Mouse (Mus musculus): ENCODE measurements around the gene Hras.

Gene Hras

DNA sequence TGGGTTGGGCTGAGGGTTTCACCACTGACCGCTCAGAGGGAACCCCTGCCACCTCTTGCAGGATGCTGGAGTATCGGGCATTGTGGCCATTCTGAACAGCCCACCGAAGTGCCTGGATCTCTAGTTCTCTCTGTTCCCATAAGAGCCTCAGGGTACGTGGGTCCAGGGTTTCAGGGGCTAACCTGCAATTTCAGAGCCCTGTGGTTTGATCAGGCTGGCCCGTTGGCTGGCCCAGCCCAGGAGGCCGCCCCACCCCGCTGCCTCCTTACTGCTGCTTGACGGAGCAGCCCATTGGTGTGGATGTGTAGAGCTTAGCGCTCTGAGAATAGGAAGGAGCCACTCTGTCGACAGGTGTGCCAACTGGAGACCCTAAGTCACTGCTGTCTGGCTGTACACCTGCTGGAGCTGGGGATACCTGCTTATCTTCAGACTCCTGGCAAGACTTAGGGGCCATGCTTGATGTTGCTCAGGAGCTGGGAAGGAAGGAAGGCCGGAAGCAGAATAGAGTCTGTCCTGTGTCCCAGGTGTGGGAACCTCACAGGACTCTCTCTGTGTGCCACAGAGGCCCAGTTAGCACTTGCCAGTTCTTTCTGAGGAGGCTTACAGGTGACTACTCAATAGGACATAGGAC lies 19.9 kb upstream of the Hras start, which contains the start of gene Lmntd2:
Lmntd2 (minus strand) TSS at position 476 of the 631 bp plus-strand sequence.
- DNase-seq (ENCODE audit: low spot score) = no peak

DNA sequence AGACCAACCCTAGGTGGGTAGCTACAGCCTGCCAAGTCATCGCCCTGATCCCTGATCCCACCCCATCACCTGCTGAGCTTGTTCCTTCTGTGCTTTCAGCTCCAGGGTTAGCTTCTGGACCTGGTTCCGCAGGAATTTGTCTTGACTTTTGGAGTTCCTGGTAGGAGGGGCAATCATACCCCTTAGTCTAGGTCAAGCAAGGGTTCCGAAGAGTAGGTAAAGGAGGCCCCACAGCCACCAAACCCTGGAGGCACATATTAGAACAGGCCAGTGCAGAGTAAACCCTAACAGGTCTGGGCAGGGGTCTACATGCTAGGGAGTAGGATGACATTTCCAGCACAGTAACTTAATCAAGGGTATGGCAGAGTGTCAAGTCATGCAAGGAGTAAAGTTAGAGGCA lies 19.3 kb upstream of the Hras start:
- no peak for DNase-seq (ENCODE audit: low spot score)

DNA sequence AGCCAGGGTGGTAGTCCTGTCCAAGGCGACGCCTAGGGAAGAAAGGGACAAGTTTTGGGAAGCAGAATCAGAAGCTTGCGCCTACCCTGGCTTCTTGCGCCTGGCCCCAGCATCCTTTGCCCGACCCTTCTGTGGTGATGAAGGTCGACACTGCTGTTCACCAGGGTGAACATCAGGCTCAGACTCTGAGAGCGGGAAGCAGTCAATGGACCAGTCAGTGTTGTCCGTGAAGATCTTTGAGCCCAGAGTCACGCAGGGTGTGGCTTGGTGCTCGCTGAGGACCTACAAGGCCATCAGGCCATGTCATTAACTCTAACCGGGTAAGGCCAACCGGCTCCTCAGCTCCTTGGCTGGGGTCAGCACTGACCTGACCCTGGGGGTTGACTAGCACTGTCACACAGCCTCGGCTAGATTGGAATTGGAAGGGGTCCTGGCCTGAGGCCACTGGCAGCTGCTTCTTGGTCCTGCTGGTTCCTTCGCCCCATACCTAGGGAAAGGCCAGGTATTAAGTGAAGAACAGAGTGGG lies 16.9 kb upstream of the Hras start:
- DNase-seq (ENCODE audit: low spot score) = no peak

DNA sequence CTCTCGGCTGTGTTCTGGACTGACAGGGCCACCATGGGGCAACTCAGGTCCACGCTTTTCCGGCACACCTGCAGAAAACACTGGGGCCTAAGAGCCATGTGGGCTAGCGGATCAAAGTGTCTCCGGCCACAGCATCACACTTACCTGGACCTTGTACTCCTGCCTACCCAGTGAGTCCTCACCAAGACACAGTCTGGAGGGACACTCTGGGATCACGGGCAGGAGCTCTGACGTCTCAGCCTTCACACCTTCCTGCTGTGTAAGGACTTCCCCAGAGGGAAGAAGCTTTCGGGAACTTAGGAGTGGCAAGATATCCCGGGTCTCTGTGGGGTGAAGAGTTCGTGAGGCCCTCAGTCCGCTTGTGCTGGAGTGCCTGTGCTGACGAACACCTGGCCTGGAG lies 16.3 kb upstream of the Hras start:
- no peak for DNase-seq (ENCODE audit: low spot score)

DNA sequence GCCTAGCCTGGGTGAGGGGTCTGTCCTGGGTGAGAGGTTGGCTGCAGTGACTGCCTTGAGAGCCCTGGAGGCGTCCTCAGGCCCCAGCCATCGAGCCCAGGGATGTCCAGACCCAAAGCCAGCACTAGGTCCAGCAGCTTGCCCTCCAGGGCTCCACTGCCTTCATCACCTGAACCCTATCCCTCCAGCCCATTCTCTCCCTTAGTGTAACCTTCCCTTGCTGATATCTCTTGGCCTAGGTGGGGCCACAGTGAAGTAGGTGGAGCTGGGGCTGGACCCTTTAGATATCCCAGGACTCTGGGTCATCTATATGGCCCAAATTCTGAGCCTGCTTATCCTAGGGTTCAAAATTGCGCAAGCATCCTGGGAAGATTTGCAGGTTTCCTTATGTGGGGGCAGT lies 15.7 kb upstream of the Hras start:
- no peak for DNase-seq (ENCODE audit: low spot score)

DNA sequence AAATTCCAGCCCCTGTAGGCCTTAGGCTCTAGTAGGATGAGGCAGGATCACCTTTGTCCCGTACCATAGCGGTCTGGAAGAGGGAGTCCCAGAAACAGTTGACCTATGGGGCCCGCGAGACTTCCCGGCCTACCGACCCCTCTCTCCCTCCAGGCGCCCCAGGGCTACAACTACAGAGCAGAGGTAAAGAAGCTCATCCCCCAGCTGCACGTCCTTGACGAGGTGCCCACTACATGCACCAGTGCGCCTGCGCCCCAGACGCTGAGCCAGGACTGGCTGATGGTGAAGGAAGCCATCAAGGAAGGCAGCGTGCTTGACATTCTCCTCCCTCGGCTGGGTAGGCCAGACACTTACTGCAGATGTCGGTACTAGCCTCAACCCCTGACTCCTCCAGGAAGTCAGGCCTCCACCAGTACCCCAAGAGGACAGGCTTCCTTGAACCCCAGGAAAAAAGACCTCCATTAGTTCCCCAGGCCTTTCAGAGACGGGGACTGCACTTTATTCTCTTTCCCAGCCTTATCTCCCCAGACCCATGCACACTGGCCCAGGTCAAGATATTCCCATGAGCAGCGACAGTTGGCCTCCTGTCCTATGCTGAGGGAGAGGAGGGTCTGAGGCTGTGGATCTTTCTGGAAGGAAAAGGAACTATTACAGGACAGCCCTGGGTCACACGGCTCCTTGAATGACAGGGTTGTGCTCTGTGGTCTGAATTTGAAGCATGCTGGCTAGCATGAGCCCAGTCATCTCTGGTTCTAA lies 12.6 kb upstream of the Hras start:
- DNase-seq (ENCODE audit: low spot score) = no peak

DNA sequence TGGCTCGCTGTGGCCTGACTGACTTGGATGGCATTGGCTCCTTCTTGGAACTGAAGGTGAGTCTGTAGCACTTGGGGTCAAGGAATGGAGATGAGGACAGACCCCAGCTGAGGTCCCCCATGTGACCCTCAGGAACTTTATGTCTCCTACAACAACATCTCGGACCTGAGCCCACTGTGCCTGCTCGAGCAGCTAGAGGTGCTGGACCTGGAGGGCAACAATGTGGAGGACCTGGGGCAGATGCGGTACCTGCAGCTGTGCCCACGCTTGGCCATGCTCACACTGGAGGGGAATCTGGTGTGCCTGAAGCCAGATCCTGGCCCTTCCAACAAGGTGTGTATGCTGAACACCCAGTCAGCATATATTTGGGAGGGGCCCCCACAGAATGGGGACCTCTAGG lies 11.7 kb upstream of the Hras start:
- no peak for DNase-seq (ENCODE audit: low spot score)

DNA sequence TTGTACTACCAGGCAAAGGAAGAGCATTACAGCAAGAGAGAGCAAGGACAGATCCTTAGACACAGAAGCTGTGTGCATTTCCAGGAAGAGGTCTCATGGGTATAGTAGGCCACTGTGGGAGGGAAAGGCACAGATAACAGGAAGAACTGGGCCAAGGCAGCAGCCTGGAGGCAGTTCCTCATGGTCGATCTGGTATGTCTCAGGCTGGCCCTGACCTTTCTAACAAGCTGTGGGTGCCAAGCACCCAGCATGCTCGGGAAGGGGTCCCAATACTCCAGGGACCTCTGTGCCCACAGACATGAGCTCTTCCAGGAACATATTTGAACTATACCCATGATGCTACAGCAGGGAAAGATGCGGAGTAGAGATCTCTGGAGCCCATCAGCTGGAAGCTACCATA lies 10.7 kb upstream of the Hras start:
- no peak for DNase-seq (ENCODE audit: low spot score)

DNA sequence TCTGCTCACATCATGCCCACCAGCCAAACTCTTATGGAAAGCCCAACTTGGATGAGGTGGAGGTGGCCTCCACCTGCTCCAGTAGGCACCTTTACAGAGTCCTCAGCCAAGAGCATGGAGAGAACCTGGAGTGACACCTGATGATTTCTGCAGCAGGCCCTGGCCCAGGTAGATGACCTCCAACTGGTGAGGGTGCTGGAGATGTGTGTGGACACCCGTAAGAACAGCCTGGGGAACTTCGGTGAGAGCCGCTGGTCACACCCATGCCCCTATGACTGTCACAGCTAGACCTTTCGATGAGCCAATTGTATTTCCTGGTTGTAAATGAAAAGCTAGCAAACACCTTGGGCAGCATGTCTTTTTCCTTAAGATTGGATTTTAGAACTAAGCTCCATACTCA lies 4.3 kb upstream of the Hras start:
- no peak for DNase-seq (ENCODE audit: low spot score)

DNA sequence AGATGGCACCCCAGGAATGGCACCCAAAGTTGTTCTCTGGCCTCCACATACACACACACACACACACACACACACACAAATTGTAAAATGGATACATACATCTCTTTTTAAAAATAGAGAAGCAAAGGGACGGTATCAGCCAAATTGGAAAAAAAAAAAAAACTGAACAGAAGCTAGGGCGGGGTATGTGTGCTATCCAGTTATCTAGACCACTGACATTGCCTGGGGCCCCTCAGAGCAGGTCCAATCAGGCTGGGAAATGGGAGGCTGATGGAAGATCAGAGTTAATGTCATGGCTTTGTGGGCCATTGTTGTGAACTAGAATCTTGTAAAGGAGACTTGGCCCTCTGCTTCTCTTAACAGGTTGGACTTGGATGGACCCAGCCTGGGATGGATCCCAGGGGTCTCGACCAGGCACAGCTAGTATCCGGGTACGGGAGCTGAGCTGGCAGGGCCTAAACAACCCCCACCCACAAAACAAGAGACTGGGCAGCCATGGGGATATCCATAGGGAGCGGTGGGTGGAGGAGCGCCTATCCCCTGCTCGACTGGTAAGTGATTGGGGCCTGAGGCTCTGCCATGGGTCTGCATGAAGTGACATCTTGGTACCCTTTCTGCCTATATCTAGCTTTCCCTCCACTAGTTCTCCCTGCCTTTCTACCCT lies 2.9 kb upstream of the Hras start:
- no peak for DNase-seq (ENCODE audit: low spot score)

DNA sequence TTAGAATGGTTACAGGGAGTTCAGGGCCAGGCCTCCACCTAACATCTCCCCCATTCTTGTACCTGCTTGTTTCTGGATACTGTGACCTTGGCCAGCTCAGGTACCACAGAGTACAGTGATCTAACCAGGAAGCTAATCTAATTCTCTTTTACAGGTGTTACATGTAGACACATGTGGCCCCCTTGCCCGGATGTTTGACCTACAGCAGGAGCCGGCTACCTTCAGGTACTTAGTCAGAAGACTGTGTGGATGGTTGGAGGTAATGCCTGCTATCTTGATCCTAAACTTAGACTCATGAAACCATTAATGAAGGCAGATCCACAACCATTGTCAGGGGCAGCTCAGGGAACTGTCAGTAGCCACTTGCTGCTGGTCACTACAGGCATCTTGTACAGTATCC lies 1.9 kb upstream of the Hras start:
- no peak for DNase-seq (ENCODE audit: low spot score)

DNA sequence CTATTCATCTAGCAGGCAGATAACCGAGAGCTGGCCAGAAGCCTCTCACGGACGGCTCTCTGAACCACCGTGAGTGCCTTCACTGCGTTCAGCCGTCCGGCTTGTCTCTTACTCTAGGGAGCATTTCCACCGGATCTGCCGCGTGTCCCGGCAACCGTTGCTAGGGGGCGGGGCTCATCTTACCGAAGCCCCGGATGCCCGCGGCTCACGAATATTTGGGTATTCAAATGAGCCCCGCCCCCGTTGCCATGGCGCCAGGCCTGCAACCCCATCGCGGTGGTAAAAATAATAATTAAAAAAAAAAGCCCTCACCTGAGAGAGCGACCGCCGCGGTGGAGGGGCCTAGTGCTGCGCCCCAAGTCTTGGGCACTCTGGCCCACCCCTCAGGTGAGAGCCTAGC lies 1.0 kb upstream of the Hras start:
- DNase-seq (ENCODE audit: low spot score) = peak; percentile 81

DNA sequence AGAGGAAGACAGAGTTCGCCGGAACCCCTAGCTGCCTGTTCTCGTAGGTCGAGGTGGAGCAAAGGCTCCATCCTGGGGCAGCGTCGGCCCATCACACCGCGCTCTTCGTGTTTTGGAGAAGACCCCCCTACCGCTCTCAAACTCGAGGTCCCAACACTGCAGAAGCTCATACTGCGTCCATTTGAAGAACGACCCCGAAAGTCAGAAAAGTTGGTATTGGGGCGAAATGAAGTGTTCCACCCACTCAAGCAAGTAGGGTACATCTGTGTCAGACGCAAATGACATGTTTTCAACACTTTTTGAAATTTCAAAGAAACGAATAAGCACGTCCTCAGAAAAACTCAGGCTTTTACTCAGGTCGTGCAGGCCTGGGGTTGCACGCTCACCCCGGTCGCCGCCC lies 604 bp upstream of the Hras start:
- DNase-seq (ENCODE audit: low spot score) = no peak

DNA sequence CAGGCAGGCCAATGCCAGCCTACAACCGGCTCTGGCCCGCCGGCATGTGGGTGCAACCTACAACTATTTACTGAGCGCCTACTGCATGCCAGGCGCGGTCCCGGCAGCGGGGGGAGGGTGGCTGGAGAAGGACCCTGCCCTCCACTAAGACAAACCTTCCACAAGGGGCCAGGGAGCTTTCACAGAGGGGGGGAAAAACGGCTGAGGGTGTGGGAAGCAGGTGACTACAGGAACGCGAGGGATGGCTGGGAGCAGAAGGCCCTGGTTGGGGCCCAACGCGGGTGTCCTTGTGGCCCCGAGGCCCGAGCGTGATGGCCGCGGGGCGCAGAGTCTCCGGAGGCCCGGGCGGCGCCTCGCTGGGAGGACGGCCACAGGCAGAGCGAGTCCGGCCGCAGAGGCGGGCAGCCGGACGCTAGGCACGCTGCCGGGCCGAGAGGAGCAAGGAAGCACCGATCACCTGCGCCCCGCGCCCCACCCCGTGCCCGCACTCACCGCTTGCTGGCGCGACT lies 403 bp downstream of the Hras start:
- DNase-seq (ENCODE audit: low spot score) = no peak

DNA sequence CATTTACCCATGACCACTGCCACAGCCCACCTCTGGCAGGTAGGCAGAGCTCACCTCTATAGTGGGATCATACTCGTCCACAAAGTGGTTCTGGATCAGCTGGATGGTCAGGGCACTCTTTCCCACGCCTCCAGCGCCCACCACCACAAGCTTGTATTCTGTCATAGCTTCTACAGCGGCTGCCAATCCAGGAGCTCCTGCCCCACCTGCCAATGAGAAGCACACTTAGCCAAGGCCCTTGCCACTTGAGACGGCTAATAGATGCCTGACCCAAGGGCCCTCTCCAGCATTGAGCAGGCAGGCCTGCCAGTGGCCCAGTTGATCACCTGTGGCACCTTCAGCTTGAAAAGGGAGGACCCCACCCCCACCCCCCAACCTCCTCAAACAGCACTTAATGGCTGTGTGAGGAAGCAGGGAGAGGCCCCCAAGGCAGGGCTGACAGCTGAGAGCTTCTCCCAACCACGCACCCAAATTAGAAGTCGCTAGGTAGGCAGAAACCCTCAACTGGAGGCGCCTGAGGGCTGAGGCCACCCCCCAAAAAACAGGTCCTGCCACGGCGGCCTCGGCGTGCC lies 943 bp downstream of the Hras start:
- no peak for DNase-seq (ENCODE audit: low spot score)

DNA sequence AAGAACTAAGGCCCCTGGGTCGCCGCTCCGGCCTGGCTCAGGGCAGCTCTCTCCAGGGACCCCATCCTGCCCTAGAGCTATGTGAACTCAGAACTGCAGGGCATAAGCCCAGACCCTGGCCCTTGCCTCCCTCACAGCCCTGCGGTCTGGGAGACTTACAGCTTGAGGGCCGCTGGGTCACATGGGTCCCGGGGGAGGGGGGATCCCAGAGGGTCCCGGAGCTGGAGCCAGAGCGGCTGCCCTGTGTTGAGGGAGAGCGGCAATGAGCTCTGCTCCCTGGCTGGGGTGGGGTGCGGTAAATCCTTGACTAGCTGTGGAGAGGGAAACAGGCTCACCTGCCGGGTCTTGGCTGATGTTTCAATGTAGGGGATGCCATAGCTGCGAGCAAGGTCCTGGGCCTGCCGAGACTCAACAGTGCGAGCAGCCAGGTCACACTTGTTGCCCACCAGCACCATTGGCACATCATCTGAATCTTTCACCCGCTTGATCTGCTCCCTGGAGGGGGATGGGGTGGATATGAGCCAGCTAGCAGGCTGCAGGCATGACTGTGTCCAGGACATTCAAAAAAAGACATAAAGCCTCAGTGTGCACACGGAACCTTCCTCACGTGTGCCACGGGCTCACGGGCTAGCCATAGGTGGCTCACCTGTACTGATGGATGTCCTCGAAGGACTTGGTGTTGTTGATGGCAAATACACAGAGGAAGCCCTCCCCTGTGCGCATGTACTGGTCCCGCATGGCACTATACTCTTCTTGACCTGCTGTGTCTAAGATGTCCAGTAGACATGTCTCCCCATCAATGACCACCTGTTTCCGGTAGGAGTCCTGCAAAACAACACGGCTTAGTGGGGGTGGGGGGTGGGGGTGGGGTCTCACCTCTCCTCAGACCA lies 1.8 kb downstream of the Hras start:
- no peak for DNase-seq (ENCODE audit: low spot score)

DNA sequence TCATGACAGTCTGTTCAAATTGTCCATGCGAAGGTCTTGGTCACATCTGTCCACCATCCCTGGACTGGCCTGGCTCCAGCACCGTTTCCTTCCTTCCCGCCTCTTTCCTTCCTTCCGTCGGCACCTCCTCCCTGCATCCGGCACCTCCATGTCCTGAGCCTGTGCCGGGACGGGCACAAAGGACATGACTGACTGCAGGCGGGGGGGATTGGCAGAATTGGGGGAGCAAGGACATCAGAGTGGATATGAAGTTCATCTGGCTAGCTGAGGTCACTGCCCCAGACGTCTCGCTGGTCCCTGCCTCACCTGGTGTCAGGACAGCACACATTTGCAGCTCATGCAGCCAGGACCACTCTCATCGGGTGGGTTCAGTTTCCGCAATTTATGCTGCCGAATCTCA lies 2.8 kb downstream of the Hras start:
- no peak for DNase-seq (ENCODE audit: low spot score)

DNA sequence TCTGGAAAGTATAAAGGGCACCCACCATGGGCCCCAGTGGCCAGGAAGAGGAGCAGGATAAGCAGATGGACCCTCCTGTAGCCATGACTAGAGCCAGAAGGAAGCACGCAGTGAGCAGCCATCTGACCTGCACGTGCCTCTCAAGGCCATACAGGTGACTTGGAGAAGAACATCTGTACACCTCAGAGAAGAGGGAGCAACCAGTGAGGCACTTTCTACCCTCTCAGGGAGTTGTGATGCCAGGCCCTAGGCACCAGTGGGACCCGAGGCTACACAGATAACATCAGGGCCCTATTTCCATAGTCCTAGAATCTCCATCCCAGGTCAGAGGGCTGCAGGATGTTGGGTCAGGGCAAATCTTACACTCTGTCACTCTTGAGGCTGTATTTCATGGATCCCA lies 3.6 kb downstream of the Hras start:
- DNase-seq (ENCODE audit: low spot score) = no peak

DNA sequence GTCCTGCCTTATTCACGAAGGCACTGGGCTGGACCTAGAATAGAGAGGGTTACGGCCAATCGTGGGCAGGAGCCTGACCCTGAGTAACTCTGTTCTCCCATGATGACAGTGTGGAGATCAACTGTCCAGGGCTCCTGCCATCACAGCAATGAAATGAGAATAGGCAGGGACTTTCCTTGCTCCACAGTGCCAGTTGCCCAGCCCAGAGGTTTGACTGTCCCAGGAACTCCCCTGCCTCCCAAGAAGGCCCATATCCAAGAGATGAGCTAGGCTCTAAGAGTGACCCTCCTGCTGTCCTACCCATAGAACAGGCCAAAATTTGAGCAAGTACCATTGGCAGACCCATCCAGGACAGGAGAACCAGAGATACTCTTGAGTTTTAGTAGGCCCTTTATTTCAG lies 5.1 kb downstream of the Hras start:
- DNase-seq (ENCODE audit: low spot score) = no peak

DNA sequence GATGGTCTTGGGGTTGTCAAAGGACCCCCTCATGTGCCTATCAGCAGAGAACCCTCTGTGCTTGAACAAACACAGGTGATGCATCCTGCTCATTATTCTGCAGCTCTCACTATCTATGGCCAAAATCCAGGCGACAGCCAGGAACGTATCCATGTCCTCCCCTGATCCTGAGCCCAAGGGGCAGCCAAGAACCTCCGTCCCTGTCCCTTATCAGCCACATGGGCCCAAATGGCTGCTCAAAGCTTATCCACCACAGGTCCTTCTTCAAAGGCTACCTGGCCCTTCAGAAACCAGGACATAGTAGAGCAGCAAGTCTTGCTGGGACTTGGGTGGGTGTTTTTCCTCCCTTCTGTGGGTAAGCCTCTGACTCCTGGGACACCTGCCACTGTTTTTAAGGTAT lies 5.6 kb downstream of the Hras start:
- no peak for DNase-seq (ENCODE audit: low spot score)

DNA sequence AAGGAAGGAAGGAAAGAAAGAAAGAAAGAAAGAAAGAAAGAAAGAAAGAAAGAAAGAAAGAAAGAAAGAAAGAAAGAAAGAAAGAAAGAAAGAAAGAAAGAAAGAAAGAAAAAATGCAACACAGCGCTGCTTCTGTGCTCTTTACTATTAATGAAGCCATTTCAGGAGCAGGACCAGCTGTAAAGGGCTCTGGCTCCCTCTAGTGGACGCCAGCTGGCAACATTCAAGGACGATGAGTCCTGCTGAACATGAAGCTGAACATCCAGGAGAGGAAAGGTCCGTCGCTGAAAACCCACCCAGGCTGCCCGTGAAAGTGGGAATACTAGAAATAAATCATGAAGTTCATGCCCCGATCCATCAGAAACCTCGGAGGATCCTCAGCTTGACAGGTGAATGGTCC lies 17.6 kb downstream of the Hras start:
- DNase-seq (ENCODE audit: low spot score) = peak; percentile 71

DNA sequence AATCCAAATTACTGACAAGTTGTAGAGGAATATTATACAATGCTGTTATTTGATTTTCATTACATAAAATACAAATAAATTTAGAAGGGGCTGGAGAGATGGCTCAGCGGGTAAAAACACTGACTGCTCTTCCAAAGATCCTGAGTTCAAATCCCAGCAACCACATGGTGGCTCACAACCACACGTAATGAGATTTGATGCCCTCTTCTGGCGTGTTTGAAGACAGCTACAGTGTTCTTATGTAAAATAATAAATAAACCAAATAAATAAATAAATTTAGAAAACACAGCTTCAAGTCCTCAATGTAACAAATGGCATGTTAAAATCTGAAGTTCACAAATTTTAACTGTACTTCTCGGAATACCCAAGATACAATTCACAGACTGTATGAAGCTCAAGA lies 18.7 kb downstream of the Hras start:
- no peak for DNase-seq (ENCODE audit: low spot score)
